Mouse (Mus musculus) heart, adult 18-20 months (tissue): ENCODE data around the gene Hamp. TPM values are rescaled to one million over a fixed set of nuclear protein-coding genes. Genes with fewer than 3 reads are reported as not detected.

Source experiments
- DNase-seq, 2 experiments: peaks; one replicate each; pipeline ENCODE4 v3.0.0; 2021 to 2022; ENCODE audit warnings: mixed read lengths in 1 of 2
- total RNA-seq, 2 experiments: library from RNA; stranded (reverse); gene quantifications; 2 replicates each; pipeline ENCODE4 v1.2.3; 2021

The Hamp gene
- total RNA-seq, 2 experiments from 2014 or later: 12.3 to 17.5 TPM

- no peak for DNase-seq
Observed at GRCm38 (mm10) chr7:30908277-30908991, 35.4 kb downstream of the Hamp start.

- DNase-seq: no peak
Observed at GRCm38 (mm10) chr7:30904042-30904441, 39.8 kb downstream of the Hamp start.

- DNase-seq: no peak
Observed at GRCm38 (mm10) chr7:30895217-30895616, 48.6 kb downstream of the Hamp start.

GRCm38 (mm10) chr7:30892515-30892914, 51.3 kb downstream of the Hamp start:
- no peak for DNase-seq

Other genes with a start within 250 kb of the Hamp start
- not detected for gene 2200002J24Rik, start 245.1 kb downstream of the Hamp start, total RNA-seq
- gene Atp4a, start 231.8 kb downstream of the Hamp start, total RNA-seq: under 1 TPM in 1 of 2 experiments, not detected in 1; 0.51 TPM
- gene Tmem147, start 214.5 kb downstream of the Hamp start, total RNA-seq: 100 to 1,000 TPM; 238 to 252 TPM
- gene Gapdhs, start 200.4 kb downstream of the Hamp start, total RNA-seq: not detected
- gene Sbsn, start 192.6 kb downstream of the Hamp start, total RNA-seq: 1 to 10 TPM; 2.1 to 3.7 TPM
- gene Dmkn, start 180.3 kb downstream of the Hamp start, total RNA-seq: 1 to 10 TPM; 1.0 to 3.5 TPM
- not detected for gene Krtdap, start 156.1 kb downstream of the Hamp start, total RNA-seq
- under 1 TPM; 0.23 to 0.35 TPM for gene Ffar2, start 120.3 kb downstream of the Hamp start, total RNA-seq
- gene Ffar3, start 87.9 kb downstream of the Hamp start, total RNA-seq: not detected
- under 1 TPM in 1 of 2 experiments, not detected in 1; 0.13 TPM for gene Ffar1, start 82.5 kb downstream of the Hamp start, total RNA-seq
- gene Cd22, start 63.7 kb downstream of the Hamp start, total RNA-seq: 1 to 10 TPM in 1 of 2 experiments, under 1 TPM in 1; 0.35 to 6.6 TPM
- gene Mag, start 29.2 kb downstream of the Hamp start, total RNA-seq: under 1 TPM in 1 of 2 experiments, not detected in 1; 0.15 TPM
- gene Hamp2, start 19.4 kb downstream of the Hamp start, total RNA-seq: 1 to 10 TPM; 5.6 to 7.0 TPM
- 100 to 1,000 TPM in 1 of 2 experiments, 10 to 100 TPM in 1; 99.4 to 112 TPM for gene Usf2, start 12.8 kb upstream of the Hamp start, total RNA-seq
- gene Lsr, start 29.4 kb upstream of the Hamp start, total RNA-seq: 1 to 10 TPM; 4.2 to 5.2 TPM
- not detected for gene Fam187b, start 29.8 kb upstream of the Hamp start, total RNA-seq
- gene Fxyd5, start 98.4 kb upstream of the Hamp start, total RNA-seq: 10 to 100 TPM; 21.7 to 31.7 TPM
- gene Fxyd7, start 107.4 kb upstream of the Hamp start, total RNA-seq: under 1 TPM; 0.40 to 0.59 TPM
- 100 to 1,000 TPM; 861 to 937 TPM for gene Fxyd1, start 113.2 kb upstream of the Hamp start, total RNA-seq
- gene Lgi4, start 115.3 kb upstream of the Hamp start, total RNA-seq: 1 to 10 TPM; 2.1 to 4.1 TPM
- 1 to 10 TPM in 1 of 2 experiments, under 1 TPM in 1; 0.87 to 2.5 TPM for gene Fxyd3, start 132.7 kb upstream of the Hamp start, total RNA-seq
- 1 to 10 TPM; 2.2 to 2.4 TPM for gene Hpn, start 171.3 kb upstream of the Hamp start, total RNA-seq
- 10 to 100 TPM; 39.2 to 40.1 TPM for gene Scn1b, start 183.0 kb upstream of the Hamp start, total RNA-seq
- gene Gramd1a, start 211.9 kb upstream of the Hamp start, total RNA-seq: 10 to 100 TPM; 26.6 to 34.5 TPM